Mouse (Mus musculus) forebrain, embryonic 16.5 days (tissue): ENCODE data around the gene Erf. TPM values are rescaled to one million over a fixed set of nuclear protein-coding genes. Genes with fewer than 3 reads are reported as not detected.

Source experiments
- ATAC-seq: fragments of 200-750 bp; cut with Nextera tagmentation; 2 replicates; pipeline ENCODE4 v1.8.0; 2017; ENCODE audit warnings: mild to moderate bottlenecking, moderate library complexity
- H3K27ac ChIP-seq: fragments of 300-500 bp; sonication (generic); 2 replicates; pipeline ENCODE4 v1.5.1; 2014; ENCODE audit warnings: low read length, control low read depth
- H3K27me3 ChIP-seq: fragments of 300-500 bp; sonication (generic); replicated peaks from 2 replicates; pipeline ENCODE4 v1.6.1; 2014; ENCODE audit warnings: low read length; ENCODE audit not compliant: control insufficient read depth, insufficient read depth
- H3K36me3 ChIP-seq: fragments of 300-500 bp; sonication (generic); 2 replicates; pipeline ENCODE4 v1.6.1; 2014; ENCODE audit not compliant: control insufficient read depth, insufficient read depth
- H3K4me1 ChIP-seq: fragments of 300-500 bp; sonication (generic); replicated peaks from 2 replicates; pipeline ENCODE4 v1.6.1; 2014; ENCODE audit warnings: low read length; ENCODE audit not compliant: control insufficient read depth, insufficient read depth
- H3K4me2 ChIP-seq: fragments of 300-500 bp; sonication (generic); 2 replicates; pipeline ENCODE4 v1.6.1; 2014; ENCODE audit warnings: mild to moderate bottlenecking, low read length, control low read depth
- H3K4me3 ChIP-seq: fragments of 300-500 bp; sonication (generic); replicated peaks from 2 replicates; pipeline ENCODE4 v1.5.1; 2014; ENCODE audit warnings: mild to moderate bottlenecking, low read length, control low read depth
- H3K9ac ChIP-seq: fragments of 300-500 bp; sonication (generic); replicated peaks from 2 replicates; pipeline ENCODE4 v1.6.1; 2014; ENCODE audit warnings: low read depth, low read length, control low read depth
- H3K9me3 ChIP-seq: fragments of 300-500 bp; sonication (generic); 2 replicates; pipeline ENCODE4 v1.6.1; 2016; ENCODE audit warnings: low read length; ENCODE audit not compliant: control insufficient read depth
- WGBS: fragments of 180-500 bp; shearing (Covaris S2); extraction: QIAGEN DNeasy Blood & Tissue Kit; methylation state at CpG from one replicate; pipeline ENCODE4 v1.1.7; 2014; 5-methylcytosine and 5-hydroxymethylcytosine counted together
- polyA plus RNA-seq: library from polyadenylated mRNA; unstranded; fragments of >200 nt; fragmentation: Nextera tagmentation; extraction: Ambion mirVana; gene quantifications from 2 replicates; pipeline ENCODE4 v1.2.1, GENCODE M21; 2015

Erf gene
- polyA plus RNA-seq, 1 experiment from 2014 or later, result 4.8 TPM

DNA sequence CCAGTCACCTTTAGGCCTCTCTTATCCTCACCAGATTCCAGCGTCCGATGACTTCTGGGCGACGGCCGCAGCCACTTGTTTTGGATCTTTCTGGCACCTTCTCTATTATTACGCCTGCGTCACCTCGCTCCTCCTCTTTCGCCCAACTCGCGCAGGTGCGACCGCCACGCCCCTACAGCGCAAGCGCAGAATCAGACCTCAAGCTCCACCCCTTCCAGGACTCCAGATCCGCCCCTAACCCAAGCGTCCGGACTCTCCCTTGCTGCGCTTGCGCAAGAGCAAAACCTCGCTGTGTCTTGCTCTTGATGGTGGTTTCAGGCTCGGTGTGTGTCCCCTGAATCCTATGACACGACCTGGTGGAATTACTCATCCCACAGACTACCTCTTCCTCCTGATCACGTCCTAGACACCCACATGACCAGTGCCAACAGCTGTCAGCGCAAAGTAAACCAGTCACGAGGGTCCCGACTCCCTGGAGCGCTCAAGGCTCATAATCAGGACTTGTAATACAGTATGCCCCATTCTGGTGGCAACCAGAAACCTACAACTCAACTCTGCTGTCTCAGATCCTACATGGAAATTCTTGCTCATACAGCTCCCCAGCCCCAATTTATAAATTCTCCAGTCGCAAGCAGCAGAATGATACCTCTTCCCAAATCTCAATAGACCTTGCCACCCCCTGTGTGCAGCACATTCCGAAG is 30.7 kb downstream of the Erf start:
- Histone ChIP-seq H3K4me2 (peak overlapping the region; percentile 92), H3K36me3 (0 out of 2 replicates have a peak, but pooled peaks cover 2% of the 10 kb centered on the region), H3K27me3 (no peaks in the 10 kb centered on the region), H3K4me1 (peaks cover 37% of the 10 kb centered on the region), H3K4me3 (peak overlapping the region; percentile 79), H3K27ac (peak overlapping the region; percentile 66), H3K9ac (peak overlapping the region; percentile 72), H3K9me3 (no peaks in the 10 kb centered on the region)
- WGBS, result 3% methylated on average over 31 of the region's 31 CpGs
- peak; percentile 61 for ATAC-seq

DNA sequence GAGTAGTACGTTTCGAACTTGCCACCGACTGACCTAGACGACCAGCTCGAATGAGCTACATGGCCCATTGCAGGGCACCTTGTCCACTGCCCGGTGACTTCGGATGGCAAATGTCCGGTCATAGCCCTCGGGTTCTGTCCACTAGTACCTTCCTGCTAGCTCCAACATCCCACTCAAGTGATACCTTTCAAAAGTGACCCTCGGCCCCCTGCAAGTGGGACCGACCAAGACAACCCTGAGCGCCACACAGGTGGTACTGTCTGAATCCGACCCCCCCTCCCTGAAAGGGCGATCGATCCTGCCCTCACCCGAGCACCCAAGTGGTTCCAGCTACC is 31.2 kb downstream of the Erf start:
- WGBS, result 0% methylated on average over 16 of the region's 16 CpGs
- H3K4me3 ChIP-seq, result peak overlapping the region; percentile 79
- ATAC-seq, result peak; percentile 2; the same call in 1 of the 2 replicates
- peaks cover 37% of the 10 kb centered on the region for H3K4me1 ChIP-seq
- H3K27ac ChIP-seq, result peak overlapping the region; percentile 24; the same call in 1 of the 2 replicates
- peak overlapping the region; percentile 72 for H3K9ac ChIP-seq
- H3K4me2 ChIP-seq, result peak overlapping the region; percentile 92
- no peaks in the 10 kb centered on the region for H3K9me3 ChIP-seq
- 0 out of 2 replicates have a peak, but pooled peaks cover 2% of the 10 kb centered on the region for H3K36me3 ChIP-seq
- H3K27me3 ChIP-seq, result no peaks in the 10 kb centered on the region

DNA sequence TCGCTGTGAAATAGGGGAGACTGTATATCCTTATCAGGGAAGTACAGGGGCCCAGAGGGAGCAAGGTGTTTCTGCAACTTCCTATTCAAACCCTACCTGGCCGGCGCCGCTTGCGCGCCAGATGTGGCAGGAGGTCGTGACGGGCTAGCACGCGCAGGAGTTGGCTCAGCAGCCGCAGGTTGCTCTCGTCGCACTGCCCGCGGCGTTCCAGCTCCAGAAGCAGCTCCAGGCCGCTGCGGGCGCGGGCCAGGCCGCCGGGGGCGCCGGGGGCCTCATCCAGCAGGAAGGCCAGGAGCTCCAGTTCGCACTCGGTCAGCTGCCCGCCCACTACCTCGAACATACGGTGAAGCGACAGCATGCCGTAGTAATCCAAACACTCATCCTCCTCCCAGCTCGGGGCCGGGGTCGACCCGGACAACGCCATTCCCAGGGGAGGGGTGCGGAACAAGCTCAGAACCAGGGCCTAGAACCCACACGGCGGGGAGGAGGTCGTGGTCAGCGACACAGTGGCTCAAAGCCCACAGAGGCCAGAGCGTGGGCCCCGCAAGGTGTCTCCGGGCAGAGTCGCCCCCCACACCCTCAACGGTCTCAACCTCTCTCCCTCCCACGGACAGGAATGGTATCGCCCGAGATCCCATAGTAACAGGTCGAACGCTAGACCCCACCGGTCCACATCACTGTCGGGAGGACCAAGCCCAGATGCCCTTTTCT is 31.7 kb downstream of the Erf start:
- H3K27ac ChIP-seq, result 0 out of 2 replicates have a peak overlapping the region, but pooled peaks have one; percentile 30
- ATAC-seq, result no peak
- under 1% methylated on average over 53 of the region's 53 CpGs for WGBS

DNA sequence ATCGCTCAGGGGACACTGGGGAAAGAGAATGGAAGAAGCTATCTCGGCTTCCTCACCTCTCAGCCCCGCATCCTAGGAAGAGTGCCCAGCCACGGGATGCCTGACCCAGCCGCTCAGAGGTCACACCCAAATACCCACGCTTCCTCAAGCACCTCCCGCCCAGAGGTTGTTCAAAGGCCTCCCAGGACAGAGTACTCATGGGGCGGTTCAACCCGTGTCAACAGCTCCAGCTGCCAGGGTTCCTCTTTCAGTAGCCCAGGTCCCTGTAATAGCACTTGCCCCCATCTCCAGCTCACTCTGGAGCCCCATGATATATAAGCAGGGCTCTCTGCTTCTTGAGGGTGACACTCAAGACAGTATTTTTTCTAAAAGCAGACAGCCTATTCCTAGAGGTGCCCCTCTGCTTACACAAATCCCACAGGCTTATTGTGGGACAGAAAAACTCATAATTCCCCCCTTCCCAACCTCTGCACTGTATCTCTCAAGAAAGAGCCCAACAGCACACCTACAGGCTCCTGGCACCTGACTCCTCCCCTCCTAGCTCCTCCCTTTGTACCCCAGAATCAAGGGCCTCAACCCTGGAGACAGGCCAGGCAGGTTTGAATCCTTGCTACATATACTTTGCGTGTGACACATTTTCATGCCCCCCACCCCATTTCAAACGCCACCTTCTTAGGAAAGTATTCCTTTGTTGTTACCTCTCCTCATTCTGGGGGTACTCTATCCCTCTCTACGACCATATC is 32.7 kb downstream of the Erf start:
- no peak overlapping the region for H3K4me2 ChIP-seq
- no peak overlapping the region for H3K27ac ChIP-seq
- no peak for ATAC-seq
- no peak overlapping the region for H3K9ac ChIP-seq
- no peak overlapping the region for H3K4me3 ChIP-seq
- H3K27me3 ChIP-seq, result no peaks in the 10 kb centered on the region
- peaks cover 37% of the 10 kb centered on the region for H3K4me1 ChIP-seq
- no peaks in the 10 kb centered on the region for H3K36me3 ChIP-seq
- H3K9me3 ChIP-seq, result no peaks in the 10 kb centered on the region
- 74% methylated on average over 12 of the region's 12 CpGs for WGBS

More for the DNA sequence above, 31.7 kb downstream of the Erf start:
- peak overlapping the region; percentile 72 for H3K9ac ChIP-seq
- H3K9me3 ChIP-seq, result no peaks in the 10 kb centered on the region
- no peaks in the 10 kb centered on the region for H3K36me3 ChIP-seq
- H3K4me3 ChIP-seq, result peak overlapping the region; percentile 79
- H3K4me1 ChIP-seq, result peaks cover 37% of the 10 kb centered on the region
- peak overlapping the region; percentile 92 for H3K4me2 ChIP-seq
- H3K27me3 ChIP-seq, result no peaks in the 10 kb centered on the region

DNA sequence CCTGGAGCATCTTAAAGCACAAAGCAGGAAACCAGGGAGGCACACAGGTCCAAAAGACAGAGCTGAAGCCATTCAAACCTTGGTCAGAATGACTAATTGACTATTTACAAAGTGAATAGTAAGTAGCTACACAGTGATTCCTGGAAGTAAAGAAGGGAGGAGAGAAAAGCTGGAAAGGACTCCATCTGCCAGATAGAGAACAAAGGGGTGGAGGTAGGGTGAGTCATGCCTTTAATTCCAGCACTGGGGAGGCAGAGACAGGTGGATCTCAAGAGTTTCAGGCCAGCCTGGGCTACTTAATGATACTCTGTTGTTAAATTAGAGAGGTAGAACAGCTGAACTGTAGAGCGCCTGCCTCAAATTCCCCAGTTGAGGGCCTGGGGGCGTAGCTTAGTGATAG is 36.4 kb downstream of the Erf start:
- H3K9me3 ChIP-seq, result no peaks in the 10 kb centered on the region
- H3K27me3 ChIP-seq, result no peaks in the 10 kb centered on the region
- H3K4me2 ChIP-seq, result no peak overlapping the region
- WGBS, result 94% methylated on average over 2 of the region's 2 CpGs
- H3K4me3 ChIP-seq, result no peak overlapping the region
- no peak overlapping the region for H3K27ac ChIP-seq
- H3K36me3 ChIP-seq, result peaks cover 4% of the 10 kb centered on the region
- no peak for ATAC-seq
- no peak overlapping the region for H3K9ac ChIP-seq
- peaks cover 16% of the 10 kb centered on the region for H3K4me1 ChIP-seq

DNA sequence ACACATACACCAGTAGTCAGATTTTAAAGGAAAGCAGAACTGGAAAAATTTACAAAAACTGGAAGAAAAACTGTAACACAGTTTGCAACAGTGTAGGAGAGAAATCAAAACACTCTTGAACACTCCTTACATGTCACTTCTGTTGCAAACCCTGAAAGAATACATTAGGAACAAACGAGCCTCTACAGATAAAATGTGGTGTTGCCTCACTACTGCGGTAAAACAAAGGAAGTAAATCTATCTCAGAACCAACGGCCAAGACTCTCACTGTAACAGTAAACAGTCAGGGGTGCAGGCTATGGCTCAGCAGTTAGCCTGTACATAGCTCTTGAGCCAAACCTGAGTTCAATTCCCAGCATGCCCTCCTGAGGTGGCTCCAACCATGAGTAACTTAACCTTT is 37.5 kb downstream of the Erf start:
- H3K4me1 ChIP-seq, result peaks cover 6% of the 10 kb centered on the region
- H3K4me2 ChIP-seq, result no peak overlapping the region
- no peak for ATAC-seq
- no peak overlapping the region for H3K9ac ChIP-seq
- H3K27me3 ChIP-seq, result no peaks in the 10 kb centered on the region
- no peak overlapping the region for H3K4me3 ChIP-seq
- 70% methylated on average over 3 of the region's 3 CpGs for WGBS
- H3K9me3 ChIP-seq, result no peaks in the 10 kb centered on the region
- no peak overlapping the region for H3K27ac ChIP-seq
- peaks cover 4% of the 10 kb centered on the region for H3K36me3 ChIP-seq

DNA sequence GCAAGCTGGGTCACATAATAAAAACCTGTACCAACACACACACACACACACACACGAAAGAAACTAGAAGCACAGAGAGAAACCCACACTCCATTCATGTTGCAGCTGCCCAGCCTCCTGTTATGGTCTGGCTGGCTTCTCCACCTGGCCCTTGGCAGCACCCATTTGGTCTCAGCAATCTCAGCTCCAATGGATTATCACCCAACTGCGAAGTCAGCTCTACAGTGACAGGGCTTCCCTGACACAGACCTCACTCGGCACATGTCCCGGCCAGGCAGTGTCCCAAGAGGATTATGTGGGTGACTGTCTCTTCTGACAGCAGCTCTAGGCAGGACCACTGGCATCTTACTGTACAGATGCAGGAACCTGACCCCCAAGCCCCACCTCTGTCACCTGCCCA is 40.1 kb downstream of the Erf start:
- H3K4me3 ChIP-seq, result no peak overlapping the region
- ATAC-seq, result no peak
- peaks cover 4% of the 10 kb centered on the region for H3K36me3 ChIP-seq
- H3K9ac ChIP-seq, result no peak overlapping the region
- no peaks in the 10 kb centered on the region for H3K4me1 ChIP-seq
- H3K9me3 ChIP-seq, result no peaks in the 10 kb centered on the region
- no peak overlapping the region for H3K27ac ChIP-seq
- no peak overlapping the region for H3K4me2 ChIP-seq
- no peaks in the 10 kb centered on the region for H3K27me3 ChIP-seq
- WGBS, result 98% methylated on average over 4 of the region's 4 CpGs

DNA sequence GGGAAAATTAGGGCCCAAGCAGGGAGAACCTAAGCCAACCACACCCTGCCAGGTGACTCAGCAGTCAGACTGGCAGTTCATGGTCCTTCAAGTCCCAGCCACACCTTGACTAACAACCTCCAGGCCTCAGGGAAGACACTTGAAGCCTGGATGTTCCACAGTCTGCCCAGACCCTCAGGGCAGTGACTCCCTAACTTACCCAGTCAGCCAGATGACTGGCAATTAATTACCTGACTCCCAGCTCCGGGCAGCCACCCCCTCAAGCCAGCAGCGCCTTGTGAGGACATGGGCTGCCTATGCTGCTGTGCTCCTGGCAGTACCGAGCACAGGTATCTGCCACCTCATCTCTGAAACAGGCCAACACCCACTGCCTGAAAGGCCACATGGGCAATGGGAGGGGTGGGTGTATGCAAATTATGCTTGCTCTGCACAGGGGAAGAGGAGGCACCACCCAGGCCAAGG is 41.4 kb downstream of the Erf start:
- Histone ChIP-seq H3K27ac (no peak overlapping the region), H3K27me3 (no peaks in the 10 kb centered on the region), H3K4me2 (no peak overlapping the region), H3K9ac (no peak overlapping the region), H3K36me3 (peaks cover 4% of the 10 kb centered on the region), H3K4me3 (no peak overlapping the region), H3K4me1 (no peaks in the 10 kb centered on the region), H3K9me3 (no peaks in the 10 kb centered on the region)
- 83% methylated on average over 3 of the region's 3 CpGs for WGBS
- ATAC-seq, result no peak
